In genomic region chr9:61696831-61697230, GRCm38 (mm10) we compare ENCODE assay signal across 20 mouse cellular contexts.
DNase-seq lines count a peak whose midpoint lies in the region; ATAC-seq and TF ChIP-seq lines count a peak whose summit lies in the region.
"Had no signal": no experiment of that assay in that cellular context is flagged by ENCODE, and none has a peak within 500 bp of the region (broad histone marks: within the 10 kb centered on the region; RNA-seq: fewer than 3 reads in every experiment).

No protein-coding gene starts in this region.

- no peak overlapping the region for H3K4me3 ChIP-seq in intestine, embryonic 16.5 days (ENCODE audit: low read length)
- H3K4me3 ChIP-seq in kidney, adult 2 months (ENCODE audit: insufficient read depth, low read depth, low read length), result no peak overlapping the region
- H3K4me3 ChIP-seq: embryonic facial prominence, embryonic 10.5 days; embryonic facial prominence, embryonic 12.5 days; forebrain, embryonic 13.5 days; forebrain, embryonic 15.5 days had no signal

- no peak overlapping the region for H3K4me2 ChIP-seq in intestine, embryonic 16.5 days (ENCODE audit: low read depth, low read length)
- H3K4me2 ChIP-seq: embryonic facial prominence, embryonic 12.5 days; forebrain, embryonic 13.5 days; forebrain, embryonic 15.5 days had no signal

- no peak for TF ChIP-seq CTCF in kidney, adult 2 months (conservative IDR thresholded peaks at IDR 0.05; ENCODE audit: insufficient read depth, insufficient read length, low read depth, low read length)

- no peaks in the 10 kb centered on the region for H3K27me3 ChIP-seq in intestine, embryonic 16.5 days (replicated peaks; ENCODE audit: control insufficient read depth, insufficient read depth, low read length)
- no peaks in the 10 kb centered on the region for H3K27me3 ChIP-seq in kidney, adult 2 months (replicated peaks; ENCODE audit: control insufficient read depth, insufficient read depth, low read length)
- H3K27me3 ChIP-seq: embryonic facial prominence, embryonic 12.5 days; Patski had no signal

- TF ChIP-seq POLR2A in kidney, adult 2 months (IDR thresholded peaks at IDR 0.05; ENCODE audit: low read depth, low read length), result no peak

- H3K4me1 ChIP-seq in intestine, embryonic 16.5 days (ENCODE audit: control insufficient read depth, insufficient read depth, low read length), result peaks cover 11% of the 10 kb centered on the region; the same call in 1 of the 2 replicates
- H3K4me1 ChIP-seq in kidney, adult 2 months (ENCODE audit: control insufficient read depth, insufficient read depth, low read length), result no peaks in the 10 kb centered on the region

- DNase-seq in naive thymus-derived CD4-positive, alpha-beta T cell, adult 2 months (ENCODE audit: low read depth), result peak; percentile 16
- DNase-seq in kidney, adult 2 months, result no peak
- DNase-seq in urinary bladder, adult 18-20 months (ENCODE audit: low spot score in 2 of 2), result no peak
- no peak for DNase-seq in right cerebral cortex, postnatal 10 days (ENCODE audit: low spot score in 2 of 2)
- DNase-seq: adrenal gland, adult 8-10 months; adrenal gland, postnatal 14 days; adrenal gland, postnatal 36 days; cerebellum, adult 11-12 months; cerebellum, adult 2 months; cerebellum, adult 9-10 months; cerebellum, postnatal 10 days; cerebellum, postnatal 25 days; forebrain, postnatal 0 days had no signal

- WGBS in intestine, embryonic 16.5 days, result 73% methylated on average over 3 of the region's 3 CpGs
- WGBS in kidney, adult 2 months, result 89% methylated on average over 3 of the region's 3 CpGs

- no peaks in the 10 kb centered on the region for H3K9me3 ChIP-seq in intestine, embryonic 16.5 days (ENCODE audit: control insufficient read depth, low read length)
- H3K9me3 ChIP-seq: embryonic facial prominence, embryonic 10.5 days; embryonic facial prominence, embryonic 12.5 days; forebrain, embryonic 13.5 days; forebrain, embryonic 15.5 days had no signal

- peak; percentile 68; the same call in 1 of the 2 replicates for ATAC-seq in intestine, embryonic 16.5 days
- ATAC-seq: activated CD4-positive, CD25-positive, alpha-beta regulatory T cell, adult 4 months; forebrain, embryonic 13.5 days; forebrain, embryonic 15.5 days; forebrain, postnatal 0 days; Patski had no signal

- no peaks in the 10 kb centered on the region for H3K36me3 ChIP-seq in intestine, embryonic 16.5 days (ENCODE audit: control insufficient read depth, insufficient read depth, low read length)
- H3K36me3 ChIP-seq in kidney, adult 2 months (ENCODE audit: control insufficient read depth, insufficient read depth, low read length), result no peaks in the 10 kb centered on the region
- H3K36me3 ChIP-seq: embryonic facial prominence, embryonic 10.5 days; embryonic facial prominence, embryonic 12.5 days; forebrain, embryonic 15.5 days had no signal

- no peak overlapping the region for H3K27ac ChIP-seq in intestine, embryonic 16.5 days (ENCODE audit: low read length)
- H3K27ac ChIP-seq in kidney, adult 2 months (ENCODE audit: insufficient read depth, low read depth, low read length), result no peak overlapping the region
- H3K27ac ChIP-seq: embryonic facial prominence, embryonic 12.5 days; forebrain, embryonic 13.5 days; forebrain, embryonic 15.5 days had no signal

- no peak overlapping the region for H3K9ac ChIP-seq in intestine, embryonic 16.5 days (ENCODE audit: low read depth, low read length)
- H3K9ac ChIP-seq: embryonic facial prominence, embryonic 12.5 days; forebrain, embryonic 13.5 days; forebrain, embryonic 15.5 days; forebrain, postnatal 0 days had no signal
